Comparison of ENCODE assay signal across 29 mouse cellular contexts in genomic region chr3:91957173-91957572, GRCm38 (mm10). TPM values are rescaled to one million over a fixed set of nuclear protein-coding genes. Genes with fewer than 3 reads are reported as not detected.
"Had no signal": no experiment of that assay in that cellular context is flagged by ENCODE, and none has a peak within 500 bp of the region (broad histone marks: within the 10 kb centered on the region; RNA-seq: fewer than 3 reads in every experiment).

No protein-coding gene starts in this region.

- H3K27ac ChIP-seq: gastrocnemius, adult 2 months; heart, embryonic 10.5 days; hindbrain, embryonic 10.5 days; hindbrain, embryonic 12.5 days; hindbrain, embryonic 14.5 days; intestine, embryonic 15.5 days; layer of hippocampus, adult 2 months; left cerebral cortex, adult 2 months; limb, embryonic 10.5 days; limb, embryonic 12.5 days; liver, embryonic 13.5 days; liver, embryonic 15.5 days had no signal

- H3K36me3 ChIP-seq: heart, embryonic 10.5 days; heart, embryonic 12.5 days; hindbrain, embryonic 10.5 days; hindbrain, embryonic 12.5 days; intestine, embryonic 15.5 days; limb, embryonic 10.5 days; limb, embryonic 12.5 days; liver, embryonic 13.5 days; liver, embryonic 15.5 days had no signal

- ATAC-seq: hindbrain, embryonic 16.5 days; inflammation-experienced regulatory T-cells, adult 6 months; intestine, embryonic 15.5 days; intestine, postnatal 0 days had no signal

- H3K27me3 ChIP-seq: heart, embryonic 12.5 days; hindbrain, embryonic 12.5 days; intestine, embryonic 15.5 days; limb, embryonic 12.5 days; liver, embryonic 13.5 days; liver, embryonic 15.5 days had no signal

- H3K9ac ChIP-seq: heart, embryonic 12.5 days; hindbrain, embryonic 12.5 days; hindbrain, embryonic 14.5 days; intestine, embryonic 15.5 days; limb, embryonic 12.5 days; liver, embryonic 13.5 days; liver, embryonic 15.5 days had no signal

- H3K4me1 ChIP-seq: heart, embryonic 10.5 days; heart, embryonic 12.5 days; hindbrain, embryonic 10.5 days; hindbrain, embryonic 12.5 days; intestine, embryonic 15.5 days; limb, embryonic 10.5 days; limb, embryonic 12.5 days; liver, embryonic 13.5 days; liver, embryonic 15.5 days had no signal

- DNase-seq: gastrocnemius, adult 2 months; gastrocnemius, postnatal 10 days; gastrocnemius, postnatal 25 days; heart, adult 18-20 months; heart, postnatal 10 days; heart, postnatal 4 days; kidney, adult 18-20 months; kidney, postnatal 25 days; kidney, postnatal 4 days; liver; liver, embryonic 13.5 days had no signal

- H3K4me3 ChIP-seq: gastrocnemius, adult 2 months; heart, embryonic 10.5 days; heart, embryonic 12.5 days; hindbrain, embryonic 10.5 days; hindbrain, embryonic 12.5 days; intestine, embryonic 15.5 days; layer of hippocampus, adult 2 months; left cerebral cortex, adult 2 months; limb, embryonic 10.5 days; limb, embryonic 12.5 days; liver, embryonic 13.5 days; liver, embryonic 15.5 days had no signal

- H3K4me2 ChIP-seq: heart, embryonic 12.5 days; hindbrain, embryonic 12.5 days; hindbrain, embryonic 14.5 days; intestine, embryonic 15.5 days; limb, embryonic 12.5 days; liver, embryonic 11.5 days; liver, embryonic 13.5 days; liver, embryonic 15.5 days had no signal

- H3K9me3 ChIP-seq: heart, embryonic 10.5 days; heart, embryonic 12.5 days; hindbrain, embryonic 12.5 days; intestine, embryonic 15.5 days; limb, embryonic 10.5 days; limb, embryonic 12.5 days had no signal

RNA-seq across cellular contexts. Expression of gene Pglyrp3, which starts 57.2 kb away (rescaled TPM):
- polyA plus RNA-seq: frontal cortex, adult 2 months; heart, embryonic 12.5 days; heart, embryonic 14.5 days; heart, embryonic 16.5 days; hindbrain, embryonic 10.5 days; hindbrain, embryonic 12.5 days; hindbrain, embryonic 14.5 days; hindbrain, embryonic 16.5 days; inflammation-experienced regulatory T-cells, adult 6 months; intestine, embryonic 15.5 days; intestine, postnatal 0 days; limb, embryonic 10.5 days; liver, embryonic 11.5 days; liver, embryonic 13.5 days; liver, embryonic 15.5 days had no signal
